Mouse (Mus musculus) left cerebral cortex, postnatal 25 days (tissue): Measurements from ENCODE around the gene Slc22a17. TPM values are rescaled to one million over a fixed set of nuclear protein-coding genes. Genes with fewer than 3 reads are reported as not detected.
"Not testable (repeated sequence)": the region's sequence is repeated elsewhere in the genome, so short reads cannot be mapped to it uniquely, and the experiment has no call there.

ENCODE experiments used
- DNase-seq, 2 experiments: peaks; one replicate each; pipeline ENCODE4 v3.0.0; 2022; ENCODE audit warnings: low spot score in 2 of 2, mixed read lengths in 1 of 2
- intact Hi-C: fragments of 180-260 bp; cut with DNase I; formaldehyde crosslinking; loops from one replicate; pipeline ENCODE4 v1.15.1; 2025
- total RNA-seq, 2 experiments: library from RNA; stranded (reverse); gene quantifications; 2 replicates each; pipeline ENCODE4 v1.2.3; 2021

The Slc22a17 gene
- total RNA-seq = 100 to 1,000 TPM; 628 to 630 TPM

- peak; percentile 83 to 89 for DNase-seq
- intact Hi-C loops = loop anchor here (5.0 kb wide), 1 partner anchor 179 kb away; the partner anchor contains the start of genes Thtpa and Zfhx2
These were observed at the start of gene Slc22a17 for GRCm38 (mm10) chr14:54912886-54913285. Gene Slc22a17 (minus strand): TSS chr14:54913132.

- intact Hi-C loops = no loop called here
- DNase-seq = no peak
These were observed 49.8 kb upstream of the Slc22a17 start for GRCm38 (mm10) chr14:54962714-54963113.

- intact Hi-C loops = no loop called here
These were observed 48.6 kb upstream of the Slc22a17 start for GRCm38 (mm10) chr14:54961487-54961886.

GRCm38 (mm10) chr14:54960769-54961168, 47.8 kb upstream of the Slc22a17 start:
- intact Hi-C loops = no loop called here
- peak; percentile 27 to 57 for DNase-seq

More at GRCm38 (mm10) chr14:54961487-54961886, 48.6 kb upstream of the Slc22a17 start:
- DNase-seq = no peak

- intact Hi-C loops, DNase-seq: not testable (repeated sequence)
These were observed 47.1 kb upstream of the Slc22a17 start for GRCm38 (mm10) chr14:54959853-54960613.

- no peak for DNase-seq
- intact Hi-C loops = no loop called here
These were observed 46.3 kb upstream of the Slc22a17 start for GRCm38 (mm10) chr14:54959197-54959596.

- intact Hi-C loops = no loop called here
- no peak for DNase-seq
These were observed 45.6 kb upstream of the Slc22a17 start for GRCm38 (mm10) chr14:54958503-54958902.

GRCm38 (mm10) chr14:54956533-54956932, 43.6 kb upstream of the Slc22a17 start:
- intact Hi-C loops = no loop called here

GRCm38 (mm10) chr14:54955481-54955880, 42.5 kb upstream of the Slc22a17 start:
- intact Hi-C loops = no loop called here
- no peak for DNase-seq

More at GRCm38 (mm10) chr14:54956533-54956932, 43.6 kb upstream of the Slc22a17 start:
- DNase-seq = no peak

- intact Hi-C loops = no loop called here
These were observed 41.5 kb upstream of the Slc22a17 start for GRCm38 (mm10) chr14:54954474-54954873.

GRCm38 (mm10) chr14:54953664-54954206, 40.8 kb upstream of the Slc22a17 start:
- DNase-seq = no peak
- intact Hi-C loops = no loop called here

More at GRCm38 (mm10) chr14:54954474-54954873, 41.5 kb upstream of the Slc22a17 start:
- no peak for DNase-seq

GRCm38 (mm10) chr14:54951587-54951986, 38.7 kb upstream of the Slc22a17 start:
- intact Hi-C loops = no loop called here

GRCm38 (mm10) chr14:54950493-54950892, 37.6 kb upstream of the Slc22a17 start:
- DNase-seq = no peak
- intact Hi-C loops = no loop called here

More at GRCm38 (mm10) chr14:54951587-54951986, 38.7 kb upstream of the Slc22a17 start:
- no peak for DNase-seq

GRCm38 (mm10) chr14:54948781-54949180, 35.8 kb upstream of the Slc22a17 start:
- no peak for DNase-seq
- intact Hi-C loops = loop anchor here (1.0 kb wide), 1 partner anchor 26 kb away; no protein-coding TSS in a partner anchor

- DNase-seq, intact Hi-C loops: not testable (repeated sequence)
These were observed 34.1 kb upstream of the Slc22a17 start for GRCm38 (mm10) chr14:54947008-54947407.

GRCm38 (mm10) chr14:54945975-54946704, 33.2 kb upstream of the Slc22a17 start:
- intact Hi-C loops = no loop called here
- DNase-seq = no peak

- no peak for DNase-seq
- intact Hi-C loops = no loop called here
These were observed 32.0 kb upstream of the Slc22a17 start for GRCm38 (mm10) chr14:54944939-54945338.

- DNase-seq = no peak
- intact Hi-C loops = no loop called here
These were observed 31.0 kb upstream of the Slc22a17 start for GRCm38 (mm10) chr14:54943971-54944370.

GRCm38 (mm10) chr14:54942479-54942878, 29.5 kb upstream of the Slc22a17 start:
- no peak for DNase-seq
- intact Hi-C loops = no loop called here
